Mouse (Mus musculus) ovary, adult 2 months (tissue): ENCODE measurements around the gene Eif2d. TPM values are rescaled to one million over a fixed set of nuclear protein-coding genes. Genes with fewer than 3 reads are reported as not detected.

Source experiments
- polyA plus RNA-seq: library from polyadenylated mRNA; depleted of rRNA; stranded (reverse); fragments of >200 nt; gene quantifications from 2 replicates; pipeline ENCODE4 v1.2.3, GENCODE M21; 2012; rRNA removed

Gene Eif2d
- 36.8 and 39.1 TPM in 2 replicates for polyA plus RNA-seq

DNA sequence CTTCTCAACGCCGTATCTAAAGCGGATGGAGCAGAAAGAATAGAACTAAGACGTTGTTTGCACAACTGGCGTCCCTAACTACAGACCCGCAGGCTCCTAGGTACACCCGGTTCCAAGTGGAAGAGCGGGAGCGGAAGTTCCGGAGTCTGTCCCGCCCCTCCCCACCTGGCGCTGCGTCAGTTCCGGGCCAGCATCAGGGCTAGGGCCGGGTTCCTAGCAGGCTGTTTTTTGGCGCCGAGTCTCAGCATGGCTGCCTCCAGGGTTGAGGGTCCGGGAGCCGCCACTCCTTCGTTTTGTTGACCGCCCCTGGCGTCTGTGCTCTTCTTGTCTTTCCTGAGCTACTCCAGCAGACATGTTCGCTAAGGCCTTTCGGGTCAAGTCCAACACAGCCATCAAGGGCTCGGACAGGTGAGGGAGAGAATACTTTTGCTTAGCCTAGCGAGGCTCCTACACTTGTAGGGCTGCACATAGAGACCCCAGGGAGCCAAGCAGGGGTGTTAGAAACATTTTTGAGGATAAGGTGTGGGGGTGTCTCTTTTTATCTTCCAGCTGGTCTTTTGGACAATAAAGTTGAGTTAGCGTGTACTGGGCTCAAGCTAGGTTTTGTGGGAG lies at the start of gene Eif2d:
Eif2d (plus strand) TSS at position 164 of the 612 bp plus-strand sequence.

GRCm38 (mm10) chr1:131138191-131139016 lies 14.6 kb upstream of the Eif2d start, which contains the start of gene Dyrk3:
Gene Dyrk3 (minus strand): TSS chr1:131138340.

Other genes with a start within 250 kb of the Eif2d start
- gene Il20, start 241.7 kb upstream of the Eif2d start, polyA plus RNA-seq, result not detected in 2 replicates
- gene Il19, start 213.1 kb upstream of the Eif2d start, polyA plus RNA-seq, result not detected in 2 replicates
- not detected in 2 replicates for gene Il10, start 133.3 kb upstream of the Eif2d start, polyA plus RNA-seq
- gene Mapkapk2, start 55.4 kb upstream of the Eif2d start, polyA plus RNA-seq, result 102 and 114 TPM in 2 replicates
- 6.6 and 7.0 TPM in 2 replicates for gene Dyrk3, start 14.8 kb upstream of the Eif2d start, polyA plus RNA-seq
- gene Rassf5, start 92.1 kb downstream of the Eif2d start, polyA plus RNA-seq, result 53.6 and 88.5 TPM in 2 replicates
- 12.6 and 21.3 TPM in 2 replicates for gene Ikbke, start 126.4 kb downstream of the Eif2d start, polyA plus RNA-seq